In genomic region chr4:134165548-134166465, GRCm38 (mm10) we compare ENCODE assay signal across 14 mouse cellular contexts. TPM values are rescaled to one million over a fixed set of nuclear protein-coding genes. Genes with fewer than 3 reads are reported as not detected.
DNase-seq lines count a peak whose midpoint lies in the region; ATAC-seq and TF ChIP-seq lines count a peak whose summit lies in the region.
"Had no signal": no experiment of that assay in that cellular context is flagged by ENCODE, and none has a peak within 500 bp of the region (broad histone marks: within the 10 kb centered on the region; RNA-seq: fewer than 3 reads in every experiment).

No protein-coding gene starts in this region.

- peaks cover 4% of the 10 kb centered on the region; the same call in 1 of the 2 replicates for H3K79me2 ChIP-seq in liver, adult 2 months (ENCODE audit: control insufficient read depth, insufficient read depth, low read length)
- H3K79me2 ChIP-seq in macrophage (ENCODE audit: inconsistent target): no peaks in the 10 kb centered on the region

- H3K27ac ChIP-seq in liver, adult 2 months (replicated peaks; ENCODE audit: insufficient read depth, low read depth, low read length): no peak overlapping the region
- H3K27ac ChIP-seq in macrophage: peak overlapping the region; percentile 65; the same call in 1 of the 2 replicates
- H3K27ac ChIP-seq: forebrain, embryonic 12.5 days had no signal

- DNase-seq in liver, adult 2 months (ENCODE audit: extremely low read depth, low read depth, low spot score): peak; percentile 76
- DNase-seq in liver: no peak
- peak; percentile 65 for DNase-seq in thymus, postnatal 25 days
- no peak for DNase-seq in urinary bladder, postnatal 25 days (ENCODE audit: low spot score)
- DNase-seq: embryo, embryonic 11 days; layer of hippocampus, adult 9-11 months had no signal

- ATAC-seq in erythroid progenitor cell, adult 5-6 weeks (replicated peaks; ENCODE audit: low FRiP score, poor library complexity, severe bottlenecking): peak; percentile 87
- no peak for ATAC-seq in activated CD4-positive, CD25-positive, alpha-beta regulatory T cell, adult 4 months

- H3K36me3 ChIP-seq in liver, adult 2 months (ENCODE audit: control insufficient read depth, insufficient read depth, low read length): peaks cover 17% of the 10 kb centered on the region
- H3K36me3 ChIP-seq in macrophage (ENCODE audit: inconsistent target): no peaks in the 10 kb centered on the region

- no peak overlapping the region for H3K4me3 ChIP-seq in liver, adult 2 months (ENCODE audit: insufficient read depth, low read depth, low read length)
- H3K4me3 ChIP-seq in macrophage (ENCODE audit: inconsistent target): no peak overlapping the region
- H3K4me3 ChIP-seq: forebrain, embryonic 12.5 days; myocyte had no signal

- peaks cover 2% of the 10 kb centered on the region; the same call in 1 of the 2 replicates for H3K4me1 ChIP-seq in liver, adult 2 months (ENCODE audit: control insufficient read depth, insufficient read depth, low read length)
- H3K4me1 ChIP-seq: forebrain, embryonic 12.5 days had no signal

- TF ChIP-seq CTCF in liver, adult 2 months (IDR thresholded peaks at IDR 0.05; ENCODE audit: low read depth, low read length): no peak

- no peaks in the 10 kb centered on the region for H3K27me3 ChIP-seq in liver, adult 2 months (ENCODE audit: control insufficient read depth, insufficient read depth, low read length)
- H3K27me3 ChIP-seq: forebrain, embryonic 12.5 days had no signal

- H3K9ac ChIP-seq in liver, adult 2 months (ENCODE audit: low read depth, low read length): no peak overlapping the region
- H3K9ac ChIP-seq: forebrain, embryonic 12.5 days had no signal

- WGBS in liver, adult 2 months: 53% methylated on average over 3 of the region's 3 CpGs
- WGBS in macrophage (ENCODE audit: missing documents): 78% methylated on average over 3 of the region's 3 CpGs

- no peak for TF ChIP-seq POLR2A in liver, adult 2 months (IDR thresholded peaks at IDR 0.05; ENCODE audit: extremely low read depth, insufficient read depth, low read length)

RNA-seq across cellular contexts. Expression of gene Cep85, which starts 21.1 kb away (rescaled TPM):
- 99.8 and 108 TPM in 2 replicates for total RNA-seq in liver, adult 2 months (2014; rRNA removed)
- polyA plus RNA-seq in liver, adult 2 months (2012; rRNA removed): 50.5 and 61.5 TPM in 2 replicates
- 91.4 and 93.3 TPM in 2 replicates for total RNA-seq in erythroid progenitor cell, adult 5-6 weeks (2015; ENCODE audit: low replicate concordance)
- total RNA-seq in erythroid progenitor cell, adult 5-6 weeks (2017; ENCODE audit: low replicate concordance): 105 and 118 TPM in 2 replicates
- total RNA-seq in macrophage (2018; cell fraction: chromatin; rRNA removed): 100 to 1,000 TPM in 7 of 26 experiments, 10 to 100 TPM in 19; 35.1 to 147 (median 63.2) TPM
- total RNA-seq in macrophage (2018; cell fraction: cytosol; rRNA removed): 10 to 100 TPM in 14 of 26 experiments, 1 to 10 TPM in 12; 6.9 to 18.8 (median 10.2) TPM
- 10 to 100 TPM; 21.3 to 91.7 (median 41.7) TPM for total RNA-seq in macrophage (2018; cell fraction: nucleus; rRNA removed)
- polyA plus RNA-seq in macrophage (2018): 8.6 to 12.9 TPM (median 8.8 TPM) in 3 replicates
- 100 to 1,000 TPM in 1 of 2 experiments, 10 to 100 TPM in 1; 63.2 to 139 TPM for polyA plus RNA-seq in activated CD4-positive, CD25-positive, alpha-beta regulatory T cell, adult 4 months (2017; shearing (Covaris generic))

RNA-seq across cellular contexts. Expression of gene Gm7534, which starts 37.0 kb away (rescaled TPM):
- not detected in 2 replicates for total RNA-seq in liver, adult 2 months (2014; rRNA removed)
- polyA plus RNA-seq in liver, adult 2 months (2012; rRNA removed): not detected in 2 replicates
- not detected in 2 replicates for total RNA-seq in erythroid progenitor cell, adult 5-6 weeks (2015; ENCODE audit: low replicate concordance)
- total RNA-seq in erythroid progenitor cell, adult 5-6 weeks (2017; ENCODE audit: low replicate concordance): not detected in 2 replicates
- total RNA-seq in macrophage (2018; cell fraction: chromatin; rRNA removed): not detected
- total RNA-seq in macrophage (2018; cell fraction: cytosol; rRNA removed): not detected
- not detected for total RNA-seq in macrophage (2018; cell fraction: nucleus; rRNA removed)
- not detected in 3 replicates for polyA plus RNA-seq in macrophage (2018)
- polyA plus RNA-seq in activated CD4-positive, CD25-positive, alpha-beta regulatory T cell, adult 4 months (2017; shearing (Covaris generic)): under 1 TPM in 1 of 2 experiments, not detected in 1; 0.15 TPM
- polyA plus RNA-seq: forebrain, embryonic 12.5 days; G1E; gonadal fat pad, adult 2 months; limb, embryonic 11.5 days; myocyte had no signal

RNA-seq across cellular contexts. Expression of gene Sh3bgrl3, which starts 37.2 kb away (rescaled TPM):
- 6.0 and 10.3 TPM in 2 replicates for total RNA-seq in liver, adult 2 months (2014; rRNA removed)
- polyA plus RNA-seq in liver, adult 2 months (2012; rRNA removed): 36.6 and 45.0 TPM in 2 replicates
- 129 and 180 TPM in 2 replicates for total RNA-seq in erythroid progenitor cell, adult 5-6 weeks (2015; ENCODE audit: low replicate concordance)
- 22.6 and 67.0 TPM in 2 replicates for total RNA-seq in erythroid progenitor cell, adult 5-6 weeks (2017; ENCODE audit: low replicate concordance)
- total RNA-seq in macrophage (2018; cell fraction: chromatin; rRNA removed): 100 to 1,000 TPM in 1 of 26 experiments, 10 to 100 TPM in 25; 12.2 to 104 (median 43.8) TPM
- 1,000 to 10,000 TPM in 13 of 26 experiments, 100 to 1,000 TPM in 13; 834 to 1,250 (median 980) TPM for total RNA-seq in macrophage (2018; cell fraction: cytosol; rRNA removed)
- 100 to 1,000 TPM in 20 of 26 experiments, 10 to 100 TPM in 6; 36.3 to 257 (median 152) TPM for total RNA-seq in macrophage (2018; cell fraction: nucleus; rRNA removed)
- 849 to 1,117 TPM (median 993 TPM) in 3 replicates for polyA plus RNA-seq in macrophage (2018)
- polyA plus RNA-seq in activated CD4-positive, CD25-positive, alpha-beta regulatory T cell, adult 4 months (2017; shearing (Covaris generic)): 1,000 to 10,000 TPM; 1,097 to 1,279 TPM

Comparison
In these comparisons a context has a peak if more than half of its experiments do, and no peak if none do; other contexts are left out.
1. DNase-seq: peak in liver, adult 2 months (single experiment) and thymus, postnatal 25 days (single experiment); none in liver (single experiment) and urinary bladder, postnatal 25 days (single experiment).
2. RNA of gene Sh3bgrl3, which starts 37.2 kb away (polyA plus RNA-seq): 1,097 to 1,279 TPM in activated CD4-positive, CD25-positive, alpha-beta regulatory T cell, adult 4 months and 849 to 1,117 TPM in macrophage; 36.6 to 45.0 TPM in liver, adult 2 months; every median in the first group is over 10 times any median in the second.